Mouse (Mus musculus): ENCODE data around the gene Grpr. TPM values are rescaled to one million over a fixed set of nuclear protein-coding genes. Genes with fewer than 3 reads are reported as not detected.
A peak's percentile ranks its signal among the peaks of the same experiment; 100 is the strongest.

Grpr gene
- 1 to 10 TPM; 2.3 to 3.0 TPM for total RNA-seq (2021)

DNA sequence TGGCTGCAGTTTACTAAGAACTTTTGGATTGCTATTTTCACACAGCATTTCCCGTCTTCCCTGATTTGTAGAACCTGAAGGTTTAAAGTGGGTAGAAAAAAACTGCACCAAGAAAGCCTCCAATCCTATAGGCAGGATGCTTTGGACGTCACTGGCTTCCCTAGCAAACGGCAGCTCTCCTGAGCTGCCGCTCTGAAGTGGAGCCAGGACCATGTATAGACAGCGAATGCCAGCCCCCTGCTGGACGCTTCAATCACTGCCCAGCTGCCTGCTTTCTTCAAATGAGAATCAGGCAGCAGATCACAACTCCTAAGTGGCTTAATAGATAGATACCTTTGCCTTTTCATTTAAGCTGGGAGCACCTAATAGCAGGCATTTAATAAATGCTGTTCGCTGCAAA lies at the start of gene Grpr:
TSS of gene Grpr (minus strand) at position 12 of the 400 bp plus-strand sequence.
- DNase-seq, result peak; percentile 19 to 26

DNA sequence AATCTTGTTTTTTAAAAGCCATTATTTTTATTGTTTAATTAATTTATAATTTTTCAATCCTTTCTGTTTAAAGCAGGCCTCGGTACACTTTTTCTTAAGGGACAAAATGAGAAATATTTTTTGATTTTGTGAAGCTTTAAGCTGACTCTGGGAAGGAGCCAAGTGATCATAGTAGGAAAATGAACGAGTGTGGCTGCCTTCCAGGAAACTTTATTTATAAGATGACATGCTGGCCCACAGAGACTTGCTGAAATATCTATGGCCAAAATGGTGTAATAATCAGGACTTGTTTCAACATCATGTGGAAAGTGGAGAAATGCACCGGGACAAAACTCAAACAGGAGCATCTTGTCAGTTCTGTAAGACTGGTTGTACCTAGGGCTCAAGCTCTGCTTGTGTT lies 11.0 kb upstream of the Grpr start:
- DNase-seq, result no peak

GRCm38 (mm10) chrX:163547042-163547441 lies 2.4 kb downstream of the Grpr start:
- no peak for DNase-seq

DNA sequence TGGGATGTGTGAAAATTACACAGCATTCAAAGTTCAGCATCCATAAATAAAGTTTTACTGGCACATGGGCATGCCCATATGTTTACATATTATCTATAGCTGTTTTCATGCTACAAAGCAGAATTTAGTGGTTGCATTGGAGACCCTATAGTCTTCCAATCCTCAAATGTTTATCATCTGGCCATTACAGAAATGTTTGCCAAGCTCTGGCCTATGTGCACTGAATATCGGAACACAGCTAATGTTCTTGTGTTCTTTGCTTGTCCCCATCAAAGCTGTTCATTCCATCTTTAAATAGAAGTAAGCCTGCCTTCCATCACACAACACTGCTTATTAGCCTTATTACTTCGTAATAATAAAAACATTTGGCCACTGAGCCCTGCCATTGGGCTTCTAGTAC lies 16.6 kb downstream of the Grpr start:
- no peak for DNase-seq

DNA sequence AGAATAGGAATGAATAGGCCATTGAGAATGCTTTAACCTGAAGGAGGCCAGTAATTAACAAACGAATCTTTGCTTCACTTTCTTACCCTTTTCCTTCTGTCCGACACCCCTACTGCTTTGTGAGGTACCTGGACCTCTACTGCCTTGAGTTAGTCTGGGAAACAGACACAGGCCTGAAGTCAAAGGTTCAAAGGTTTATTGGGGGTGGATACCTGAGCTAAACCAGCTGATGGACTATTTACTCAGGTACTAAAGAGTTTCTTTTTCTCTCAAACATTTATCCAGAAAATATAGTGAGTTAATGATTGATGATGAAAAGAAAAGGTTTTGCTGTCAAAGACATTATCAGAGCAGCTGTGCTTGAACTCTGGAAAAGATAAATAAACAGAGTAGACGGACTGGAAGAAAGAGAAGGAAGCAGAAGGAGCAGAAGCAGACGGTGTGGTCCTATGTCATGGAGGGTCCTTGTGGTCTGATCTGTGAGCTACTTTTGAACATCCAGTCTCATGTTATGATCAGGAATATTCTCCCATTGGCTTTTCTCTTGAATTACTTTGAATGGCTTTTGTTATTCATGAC lies 30.4 kb downstream of the Grpr start:
- DNase-seq, result no peak

DNA sequence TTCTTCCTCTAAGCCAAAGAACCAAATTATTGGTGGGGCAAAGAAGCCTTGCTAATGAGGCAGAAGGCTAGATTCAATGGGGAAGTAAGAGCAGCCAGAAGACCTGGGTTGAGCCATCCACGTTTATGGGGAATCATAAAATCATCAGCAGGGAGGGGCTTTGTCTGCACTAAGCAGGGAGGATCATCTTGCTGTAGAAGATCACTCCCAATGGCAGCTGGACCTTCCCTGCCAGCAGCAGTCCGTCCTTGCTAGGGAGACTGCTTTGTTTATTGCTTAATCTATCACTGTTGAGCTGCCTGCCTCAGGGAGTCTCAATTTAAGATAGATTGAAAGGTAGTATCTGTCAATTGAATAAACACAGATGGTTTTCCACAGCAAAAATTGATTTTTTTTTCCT lies 37.7 kb downstream of the Grpr start:
- no peak for DNase-seq

- no peak for DNase-seq
These were observed 47.4 kb downstream of the Grpr start for GRCm38 (mm10) chrX:163502088-163502487.

Other genes starting within 250 kb of the Grpr start
- 1 to 10 TPM; 1.1 to 1.3 TPM for gene Rnf138rt1, start 211.7 kb upstream of the Grpr start, total RNA-seq (2021)

Measured in layer of hippocampus, postnatal 36 days (tissue).